Mouse (Mus musculus) left cerebral cortex, adult 2 months (tissue): ENCODE data around the gene Gsk3b. TPM values are rescaled to one million over a fixed set of nuclear protein-coding genes. Genes with fewer than 3 reads are reported as not detected.

Experiments
- DNase-seq, 2 experiments: peaks; one replicate each; pipeline ENCODE4 v3.0.0; 2021 to 2022; ENCODE audit warnings: low spot score in 2 of 2, mixed read lengths in 1 of 2; ENCODE audit errors: extremely low spot score in 1 of 2
- H3K27ac ChIP-seq: fragments of 200-600 bp; 2 replicates; pipeline ENCODE4 v1.8.1; 2022
- H3K4me3 ChIP-seq: fragments of 200-600 bp; 2 replicates; pipeline ENCODE4 v1.8.1; 2022
- CTCF ChIP-seq: fragments of 200-600 bp; IDR thresholded peaks from 2 replicates; pipeline ENCODE4 v1.8.1; 2022; ENCODE audit warnings: antibody characterized with exemption, mild to moderate bottlenecking, moderate library complexity
- intact Hi-C: fragments of 180-260 bp; cut with DNase I; formaldehyde crosslinking; loops from one replicate; pipeline ENCODE4 v1.15.1; 2025
- total RNA-seq, 2 experiments: library from RNA; stranded (reverse); gene quantifications; 2 replicates each; pipeline ENCODE4 v1.2.3; 2021

Gene Gsk3b
- total RNA-seq, 2 experiments from 2014 or later: 179 to 181 TPM

- H3K4me3 ChIP-seq: no peak overlapping the region
- DNase-seq: no peak
- no peak overlapping the region for H3K27ac ChIP-seq
- TF ChIP-seq CTCF: no peak
- intact Hi-C loops: no loop called here
Measured at GRCm38 (mm10) chr16:38255927-38256326, 167.1 kb downstream of the Gsk3b start.

DNA sequence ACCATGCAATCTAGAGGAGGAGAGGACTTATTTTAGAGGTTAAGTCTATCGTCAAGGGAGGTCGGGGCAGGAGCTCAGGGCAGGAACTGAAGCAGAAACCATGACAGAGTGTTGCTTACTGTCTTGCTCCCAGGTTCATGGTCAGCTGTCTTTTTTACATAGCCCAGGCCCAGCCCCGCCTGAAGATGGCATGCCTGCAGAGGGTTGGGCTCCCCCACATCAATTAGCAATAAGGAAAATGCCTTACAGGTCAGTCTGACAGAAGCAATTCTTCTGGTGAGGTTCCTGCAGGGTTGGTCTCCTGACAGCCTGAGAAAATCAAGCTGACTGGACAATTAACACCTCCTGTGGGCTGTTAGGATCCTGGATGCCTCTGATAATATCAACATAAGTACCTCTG lies 182.8 kb downstream of the Gsk3b start:
- TF ChIP-seq CTCF: no peak

DNA sequence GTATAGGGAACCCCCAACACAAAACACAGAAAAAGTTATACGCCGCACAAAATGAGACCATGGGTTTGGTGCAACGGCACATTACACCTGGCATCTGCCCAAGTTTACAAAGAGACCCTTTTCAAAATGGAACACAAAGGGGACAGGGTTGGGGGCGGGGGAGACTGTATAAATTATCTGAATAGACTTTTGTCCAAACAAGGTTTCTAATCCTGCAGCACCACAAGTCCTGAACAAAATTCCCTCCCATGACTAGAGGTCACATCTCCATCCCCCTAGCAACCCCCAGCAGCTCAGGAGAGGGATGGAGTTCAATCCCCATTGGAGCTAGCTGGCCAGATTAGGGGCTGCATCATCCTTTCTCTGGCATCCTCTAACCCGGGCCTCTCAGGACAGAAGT lies 183.7 kb downstream of the Gsk3b start:
- Histone ChIP-seq H3K27ac (no peak overlapping the region), H3K4me3 (no peak overlapping the region)
- no peak for DNase-seq
- intact Hi-C loops: no loop called here
- no peak for TF ChIP-seq CTCF

More for the DNA sequence above, 182.8 kb downstream of the Gsk3b start:
- H3K27ac ChIP-seq: no peak overlapping the region
- intact Hi-C loops: no loop called here
- DNase-seq: no peak
- H3K4me3 ChIP-seq: no peak overlapping the region

GRCm38 (mm10) chr16:38274737-38275136 lies 185.9 kb downstream of the Gsk3b start:
- no peak overlapping the region for H3K4me3 ChIP-seq
- intact Hi-C loops: no loop called here
- TF ChIP-seq CTCF: no peak
- no peak for DNase-seq
- no peak overlapping the region for H3K27ac ChIP-seq

GRCm38 (mm10) chr16:38279794-38280193 lies 191.0 kb downstream of the Gsk3b start:
- no peak for TF ChIP-seq CTCF
- intact Hi-C loops: no loop called here
- H3K27ac ChIP-seq: no peak overlapping the region
- H3K4me3 ChIP-seq: no peak overlapping the region
- no peak for DNase-seq

DNA sequence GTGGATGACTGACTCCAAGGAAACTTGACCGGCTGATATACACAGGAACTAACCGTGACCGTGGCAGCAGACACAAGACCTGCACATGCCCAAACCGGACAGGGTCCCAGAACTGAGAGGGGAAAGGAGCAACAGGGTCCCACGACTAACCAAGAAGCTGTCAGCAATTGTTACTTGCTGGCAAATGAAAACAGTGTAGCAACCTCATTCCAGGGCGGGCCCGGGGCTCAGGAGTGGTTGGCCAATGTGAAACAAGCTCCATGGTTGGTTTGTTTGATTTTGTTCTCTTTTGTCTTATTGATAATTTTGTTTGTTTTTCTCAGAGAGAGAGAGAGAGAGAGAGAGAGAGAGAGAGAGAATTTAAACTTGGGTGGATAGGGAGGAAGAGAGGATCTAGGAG lies 192.2 kb downstream of the Gsk3b start:
- TF ChIP-seq CTCF: no peak
- Histone ChIP-seq H3K4me3 (no peak overlapping the region), H3K27ac (no peak overlapping the region)
- DNase-seq: no peak
- intact Hi-C loops: no loop called here

DNA sequence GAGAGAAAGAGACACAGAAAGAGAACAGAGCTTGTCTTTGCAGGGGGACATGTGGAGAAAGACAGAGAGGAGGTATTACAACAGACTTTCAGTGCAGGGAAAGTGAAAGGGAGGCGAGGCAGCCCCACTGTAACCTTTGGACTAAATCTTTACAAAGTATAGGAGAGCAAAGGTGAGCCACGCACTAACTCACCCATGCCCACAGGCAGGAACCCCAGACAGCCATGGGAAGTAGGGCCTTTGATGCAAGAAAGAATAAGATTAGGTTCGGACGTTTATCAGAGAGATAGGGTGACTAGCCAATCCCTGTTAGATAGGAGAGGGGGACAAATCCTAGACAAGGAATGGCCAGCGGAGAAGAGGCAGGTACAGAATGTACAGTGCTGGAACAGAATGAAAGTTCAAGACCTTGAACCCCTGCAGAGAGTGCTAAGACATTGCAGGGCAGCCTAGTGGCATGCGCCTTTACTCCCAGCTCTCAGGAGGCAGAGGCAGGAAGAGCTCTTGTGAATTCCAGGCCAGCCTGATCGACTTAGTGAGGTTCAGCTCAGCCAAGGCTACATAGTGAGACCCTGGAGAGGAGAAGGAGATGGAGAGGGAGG lies 193.9 kb downstream of the Gsk3b start:
- no peak for DNase-seq
- intact Hi-C loops: no loop called here
- H3K27ac ChIP-seq: no peak overlapping the region
- TF ChIP-seq CTCF: no peak
- no peak overlapping the region for H3K4me3 ChIP-seq

- intact Hi-C loops: no loop called here
- no peak overlapping the region for H3K27ac ChIP-seq
- no peak for DNase-seq
- H3K4me3 ChIP-seq: no peak overlapping the region
- no peak for TF ChIP-seq CTCF
Measured at GRCm38 (mm10) chr16:38283300-38283699, 194.5 kb downstream of the Gsk3b start.

DNA sequence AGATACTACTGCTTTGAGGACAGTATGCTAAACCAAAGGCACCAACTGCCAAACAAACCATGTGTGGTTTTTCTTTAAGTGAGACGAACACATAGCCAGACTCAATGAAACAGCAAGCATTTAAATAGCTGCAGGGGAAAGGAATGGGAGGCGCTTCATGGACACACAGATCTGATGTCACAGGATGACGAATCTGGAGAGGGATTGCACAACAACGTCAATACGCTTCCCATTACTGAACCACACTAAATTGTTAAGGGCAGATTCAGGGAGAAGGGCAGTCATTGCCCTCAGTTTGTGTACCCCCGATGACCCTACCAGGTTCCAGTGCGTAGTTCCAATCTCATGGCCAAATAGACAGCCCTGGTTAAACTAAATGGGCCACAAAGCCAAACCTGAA lies 197.0 kb downstream of the Gsk3b start:
- intact Hi-C loops: no loop called here
- Histone ChIP-seq H3K4me3 (no peak overlapping the region), H3K27ac (no peak overlapping the region)
- DNase-seq: no peak
- TF ChIP-seq CTCF: no peak

DNA sequence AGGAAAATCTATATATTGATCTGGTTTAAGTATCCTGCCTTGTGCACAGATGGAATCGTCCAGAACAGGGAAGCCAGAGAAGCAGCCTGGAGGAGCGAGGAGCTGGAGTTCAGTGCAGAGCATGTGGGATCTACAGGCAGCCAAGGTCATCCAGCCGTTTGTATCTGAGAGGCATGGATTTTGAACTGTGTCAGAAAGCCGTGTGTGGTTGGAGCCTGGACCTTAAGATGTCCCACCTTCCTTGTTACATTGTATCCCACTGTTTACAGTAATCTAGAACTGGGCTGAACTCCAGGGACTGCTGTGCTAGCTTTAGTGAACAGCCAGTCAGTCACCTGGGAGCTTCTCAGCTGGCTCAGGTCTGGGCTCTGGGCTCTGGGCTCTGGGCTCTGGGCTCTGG lies 197.7 kb downstream of the Gsk3b start:
- intact Hi-C loops: no loop called here
- Histone ChIP-seq H3K4me3 (no peak overlapping the region), H3K27ac (no peak overlapping the region)
- no peak for TF ChIP-seq CTCF
- DNase-seq: no peak

DNA sequence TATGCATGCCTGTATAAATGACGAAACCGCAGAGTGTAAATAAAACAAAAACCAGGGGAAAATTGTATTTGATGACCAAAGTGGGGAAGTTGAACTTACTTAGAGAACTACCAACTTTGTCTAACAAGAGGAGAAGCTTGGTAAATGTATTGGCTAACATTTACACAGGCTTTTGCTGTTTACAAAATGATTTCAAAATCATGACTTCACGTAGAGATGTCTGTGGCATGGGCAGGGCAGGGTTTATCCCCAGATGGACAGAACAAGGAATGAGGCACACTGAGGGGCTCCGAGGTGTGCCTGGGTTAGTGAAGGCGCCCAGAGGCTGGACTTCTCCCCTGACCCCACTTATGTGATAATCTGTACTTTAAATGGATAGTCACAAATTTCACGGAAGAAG lies 198.6 kb downstream of the Gsk3b start:
- Histone ChIP-seq H3K27ac (no peak overlapping the region), H3K4me3 (no peak overlapping the region)
- TF ChIP-seq CTCF: no peak
- intact Hi-C loops: no loop called here
- no peak for DNase-seq

GRCm38 (mm10) chr16:38287762-38288161 lies 199.0 kb downstream of the Gsk3b start:
- no peak for TF ChIP-seq CTCF
- Histone ChIP-seq H3K27ac (no peak overlapping the region), H3K4me3 (no peak overlapping the region)
- intact Hi-C loops: no loop called here
- no peak for DNase-seq

- no peak overlapping the region for H3K4me3 ChIP-seq
- no peak overlapping the region for H3K27ac ChIP-seq
- intact Hi-C loops: no loop called here
- no peak for DNase-seq
- no peak for TF ChIP-seq CTCF
Measured at GRCm38 (mm10) chr16:38288851-38289250, 200.1 kb downstream of the Gsk3b start.
